Mouse (Mus musculus): ENCODE measurements around the gene Ncam1. TPM values are rescaled to one million over a fixed set of nuclear protein-coding genes. Genes with fewer than 3 reads are reported as not detected.
A peak's percentile ranks its signal among the peaks of the same experiment; 100 is the strongest.

Ncam1 gene
- total RNA-seq, 2 experiments from 2014 or later: 15.0 to 15.2 TPM

- intact Hi-C loops (cut with DNase I): no loop called here
- DNase-seq: no peak
Measured at GRCm38 (mm10) chr9:49630336-49630735, 168.4 kb downstream of the Ncam1 start.

- DNase-seq: no peak
- intact Hi-C loops (cut with DNase I): no loop called here
Measured at GRCm38 (mm10) chr9:49624910-49625309, 173.8 kb downstream of the Ncam1 start.

DNA sequence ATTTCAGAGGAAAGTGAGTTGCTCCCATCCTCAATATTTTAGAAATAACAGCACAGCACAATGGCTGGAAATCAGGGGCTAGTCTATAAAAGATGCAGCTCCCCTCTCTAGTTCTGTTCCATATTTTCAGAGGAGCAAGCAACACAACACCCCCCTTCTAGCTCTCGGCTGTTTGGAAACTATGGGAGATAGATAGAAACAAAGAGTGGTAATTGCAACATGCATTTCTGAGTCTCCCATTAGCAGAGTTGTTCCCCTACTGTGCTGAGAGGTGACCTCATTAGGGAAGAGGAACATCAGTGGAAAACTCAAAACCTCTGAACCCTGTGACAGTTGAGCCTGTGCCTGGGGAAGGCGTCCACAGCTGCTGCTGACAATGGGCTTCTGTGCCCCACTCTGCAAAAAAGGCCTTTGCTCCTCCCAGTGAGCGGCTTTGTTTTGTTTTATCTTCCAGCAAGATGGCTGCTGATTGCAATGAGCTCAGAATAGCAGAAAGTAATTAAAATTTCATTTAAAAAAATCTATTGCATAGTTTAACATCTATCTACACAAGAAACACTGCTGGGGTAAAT, 174.7 kb downstream of the Ncam1 start:
- no peak for DNase-seq
- intact Hi-C loops (cut with DNase I): no loop called here

GRCm38 (mm10) chr9:49622928-49623676, 175.6 kb downstream of the Ncam1 start:
- DNase-seq: no peak
- intact Hi-C loops (cut with DNase I): no loop called here

- intact Hi-C loops (cut with DNase I): no loop called here
- no peak for DNase-seq
Measured at GRCm38 (mm10) chr9:49621691-49622090, 177.0 kb downstream of the Ncam1 start.

- intact Hi-C loops (cut with DNase I): loop anchor here (5.0 kb wide), 1 partner anchor 818 kb away; no protein-coding TSS in a partner anchor
Measured at GRCm38 (mm10) chr9:49618699-49619392, 179.9 kb downstream of the Ncam1 start.

GRCm38 (mm10) chr9:49618266-49618665, 180.5 kb downstream of the Ncam1 start:
- intact Hi-C loops (cut with DNase I): loop anchor here (5.0 kb wide), 1 partner anchor 819 kb away; no protein-coding TSS in a partner anchor
- DNase-seq: no peak

More at GRCm38 (mm10) chr9:49618699-49619392, 179.9 kb downstream of the Ncam1 start:
- DNase-seq: no peak

GRCm38 (mm10) chr9:49617216-49617615, 181.5 kb downstream of the Ncam1 start:
- intact Hi-C loops (cut with DNase I): loop anchor here (2.0 to 5.0 kb wide), 2 partner anchors 556 to 820 kb away; no protein-coding TSS in a partner anchor

GRCm38 (mm10) chr9:49612387-49612786, 186.3 kb downstream of the Ncam1 start:
- DNase-seq: no peak
- intact Hi-C loops (cut with DNase I): no loop called here

More at GRCm38 (mm10) chr9:49617216-49617615, 181.5 kb downstream of the Ncam1 start:
- DNase-seq: peak; percentile 15 to 58

- intact Hi-C loops (cut with DNase I): no loop called here
- no peak for DNase-seq
Measured at GRCm38 (mm10) chr9:49608191-49608590, 190.5 kb downstream of the Ncam1 start.

DNA sequence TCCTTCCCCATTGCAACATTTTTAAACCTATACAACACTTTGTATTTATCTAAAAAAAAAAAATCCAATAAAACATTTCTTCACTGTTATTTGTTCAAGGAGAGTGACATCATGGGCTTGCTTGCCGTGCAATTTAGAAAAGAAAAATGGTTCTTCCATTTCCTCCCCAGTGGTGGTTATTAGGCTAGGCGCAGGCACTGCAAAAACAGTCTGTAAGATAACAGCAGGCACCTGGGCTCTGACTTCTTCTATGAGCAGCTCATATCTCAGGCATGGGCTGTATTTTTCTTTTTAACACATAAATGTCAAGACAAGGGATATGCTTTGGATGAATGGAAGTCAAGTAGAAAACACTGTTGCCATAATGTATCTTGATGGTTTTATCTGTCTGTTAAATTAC, 192.0 kb downstream of the Ncam1 start:
- intact Hi-C loops (cut with DNase I): no loop called here
- DNase-seq: no peak

GRCm38 (mm10) chr9:49606317-49606716, 192.4 kb downstream of the Ncam1 start:
- DNase-seq: peak; percentile 19 to 21
- intact Hi-C loops (cut with DNase I): no loop called here

DNA sequence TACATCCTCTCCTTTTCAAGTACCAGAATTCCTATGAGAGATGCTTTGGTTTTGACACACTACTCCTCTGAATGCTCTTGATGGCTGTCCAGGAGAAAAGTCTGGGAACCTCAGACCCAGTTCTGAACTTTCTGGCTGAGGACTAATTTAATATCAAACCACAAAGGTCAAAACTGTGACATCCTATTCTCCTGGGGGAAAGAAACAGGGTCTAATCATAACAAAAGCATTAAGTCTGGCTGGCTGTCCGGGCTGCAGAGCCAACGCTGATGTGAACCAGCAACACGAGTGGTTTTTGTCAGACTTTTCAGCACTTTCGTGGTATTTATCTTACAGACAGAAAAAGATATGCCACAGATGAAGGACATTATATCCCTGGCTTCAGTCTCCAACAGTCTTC, 192.9 kb downstream of the Ncam1 start:
- peak; percentile 54 to 69 for DNase-seq
- intact Hi-C loops (cut with DNase I): no loop called here

DNA sequence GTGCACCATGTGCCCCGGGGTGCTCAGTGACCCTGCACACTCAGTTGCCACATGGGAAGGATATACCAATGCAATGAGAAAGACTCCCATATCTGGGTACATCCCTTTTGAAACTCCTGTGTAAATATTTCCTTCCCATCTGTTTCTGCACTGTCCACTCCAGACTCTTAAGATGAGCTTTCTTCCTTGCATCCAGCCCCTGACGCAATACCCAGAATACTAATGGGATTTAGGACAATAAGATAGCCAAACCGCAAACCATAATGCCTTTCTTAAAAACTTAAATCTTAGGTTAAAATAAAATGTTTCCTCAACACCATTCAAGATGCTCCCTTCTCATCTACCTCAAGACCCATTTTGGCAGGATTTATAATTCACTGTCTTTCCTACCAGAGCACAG, 193.4 kb downstream of the Ncam1 start:
- intact Hi-C loops (cut with DNase I): no loop called here
- peak in 1 of 2 experiments; percentile 7 for DNase-seq

DNA sequence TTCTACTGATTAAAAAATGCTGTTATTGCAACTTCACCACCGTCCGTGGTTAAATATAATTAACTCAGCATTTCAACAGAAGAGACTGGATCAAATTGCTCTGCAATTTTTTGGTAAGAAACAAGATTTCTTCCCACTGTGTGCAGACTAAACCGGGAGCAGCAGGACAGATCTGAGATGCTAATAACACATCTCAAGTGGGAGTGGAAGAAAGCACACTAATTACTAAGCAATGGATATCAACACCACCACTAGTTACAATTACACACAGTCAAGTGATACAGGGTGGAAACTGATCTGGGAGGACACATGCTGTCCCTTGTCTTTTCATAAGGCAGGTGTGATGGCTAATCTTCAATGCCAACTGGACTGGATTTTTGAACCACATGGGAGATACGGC, 197.5 kb downstream of the Ncam1 start:
- intact Hi-C loops (cut with DNase I): no loop called here
- DNase-seq: no peak

GRCm38 (mm10) chr9:49595635-49596348, 202.9 kb downstream of the Ncam1 start:
- no peak for DNase-seq
- intact Hi-C loops (cut with DNase I): no loop called here

DNA sequence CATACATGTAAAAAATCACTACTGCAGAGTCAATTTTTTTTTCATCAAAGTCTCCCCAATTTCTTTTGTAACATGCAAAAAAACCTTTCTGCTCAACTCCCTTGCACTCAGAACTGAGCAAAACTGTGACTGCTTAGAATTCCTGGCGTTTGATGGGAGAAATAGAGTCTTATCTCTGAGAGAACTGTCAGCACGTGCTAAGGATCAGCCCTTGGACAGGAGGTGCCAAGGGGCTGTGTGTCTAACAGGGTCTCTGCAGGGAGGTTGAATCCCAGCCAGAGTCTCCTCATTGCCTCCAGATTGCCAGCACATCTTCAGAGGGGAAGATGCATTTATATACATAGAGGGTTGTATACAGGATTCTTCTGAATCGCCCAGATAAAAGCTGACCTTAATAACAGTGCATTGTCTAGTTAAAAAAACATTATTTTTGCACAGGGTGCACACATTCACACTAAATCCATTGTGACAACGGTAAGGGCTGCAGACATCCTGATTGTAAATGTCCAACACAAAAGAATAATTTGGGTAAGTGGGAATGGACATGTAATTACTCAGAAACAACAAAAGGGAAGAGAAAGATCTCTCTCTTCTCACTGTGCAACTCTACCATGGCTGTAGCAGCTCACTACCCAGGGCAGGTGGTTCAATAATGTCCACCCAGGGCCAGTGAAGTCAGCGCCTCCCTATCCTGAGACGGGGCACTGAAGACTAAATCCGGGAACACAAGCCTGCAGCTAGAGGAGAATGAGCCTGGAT, 203.7 kb downstream of the Ncam1 start:
- no peak for DNase-seq
- intact Hi-C loops (cut with DNase I): no loop called here

DNA sequence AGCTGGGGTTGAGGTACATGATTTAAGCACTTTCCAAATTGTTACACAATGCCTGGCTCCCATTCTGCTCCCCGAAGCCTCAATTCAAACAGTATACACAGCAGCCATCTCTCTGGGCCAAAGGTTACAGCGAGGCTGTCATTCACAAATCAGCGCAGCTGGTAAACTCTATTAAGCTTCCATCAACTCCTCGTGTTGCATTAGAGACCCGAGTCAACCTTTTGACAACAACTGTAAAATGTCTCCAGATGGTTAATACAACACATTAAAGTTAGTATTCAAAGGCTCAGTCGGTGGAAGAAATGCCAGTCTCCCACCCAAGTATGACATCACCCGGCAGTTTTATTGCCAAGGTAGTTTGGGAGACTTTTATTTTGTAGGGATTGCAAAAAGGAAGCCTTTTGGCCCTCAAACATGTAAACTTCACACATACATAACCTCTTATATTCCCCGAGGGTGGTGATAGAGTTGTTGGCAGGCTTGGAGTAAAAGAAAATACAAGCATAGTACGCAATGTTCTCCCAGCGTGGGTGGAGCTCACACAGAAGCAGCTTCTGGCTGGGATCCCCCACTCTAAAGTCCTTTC, 204.7 kb downstream of the Ncam1 start:
- DNase-seq: peak; percentile 27 to 39
- intact Hi-C loops (cut with DNase I): no loop called here

DNA sequence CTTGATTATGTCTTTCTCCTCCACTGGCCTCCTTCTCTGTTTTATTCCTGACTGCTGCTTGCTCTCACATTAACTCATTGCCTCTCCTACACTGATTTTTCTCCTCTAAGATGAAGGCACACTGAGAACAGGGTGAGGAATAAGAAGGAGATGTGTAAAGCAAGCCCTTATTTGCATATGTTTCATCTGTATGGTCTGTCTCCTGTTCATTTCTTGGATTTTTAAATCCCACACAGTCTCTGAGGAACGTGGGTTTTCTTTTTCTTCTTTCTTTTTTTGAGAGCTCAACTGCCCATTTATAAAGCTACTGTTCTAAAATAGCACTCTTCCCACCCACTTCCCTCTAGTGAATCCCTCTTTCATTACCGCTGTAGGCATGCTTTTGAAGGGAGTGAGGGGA, 206.7 kb downstream of the Ncam1 start:
- DNase-seq: no peak
- intact Hi-C loops (cut with DNase I): no loop called here

- intact Hi-C loops (cut with DNase I): no loop called here
- no peak for DNase-seq
Measured at GRCm38 (mm10) chr9:49590261-49590660, 208.5 kb downstream of the Ncam1 start.
